Mouse (Mus musculus) kidney, embryonic 14.5 days (tissue): ENCODE measurements around the gene Med13l. TPM values are rescaled to one million over a fixed set of nuclear protein-coding genes. Genes with fewer than 3 reads are reported as not detected.

ENCODE experiments used
- ATAC-seq: fragments of 200-750 bp; cut with Nextera tagmentation; 2 replicates; pipeline ENCODE4 v1.8.0; 2017; ENCODE audit warnings: moderate number of reproducible peaks, mild to moderate bottlenecking, moderate TSS enrichment, moderate library complexity; ENCODE audit not compliant: low FRiP score, low TSS enrichment
- H3K27ac ChIP-seq: fragments of 300-500 bp; sonication (generic); 2 replicates; pipeline ENCODE4 v1.5.1; 2014; ENCODE audit warnings: low read depth, mild to moderate bottlenecking, low read length, moderate library complexity, mixed read lengths
- H3K27me3 ChIP-seq: fragments of 300-500 bp; sonication (generic); 2 replicates; pipeline ENCODE4 v1.6.1; 2014; ENCODE audit warnings: mild to moderate bottlenecking, low read length; ENCODE audit not compliant: control insufficient read depth, insufficient read depth
- H3K36me3 ChIP-seq: fragments of 300-500 bp; sonication (generic); 2 replicates; pipeline ENCODE4 v1.6.1; 2014; ENCODE audit warnings: low read length, mixed read lengths; ENCODE audit not compliant: control insufficient read depth, insufficient read depth
- H3K4me1 ChIP-seq: fragments of 300-500 bp; sonication (generic); 2 replicates; pipeline ENCODE4 v1.6.1; 2014; ENCODE audit warnings: low read length, mixed read lengths; ENCODE audit not compliant: control insufficient read depth, insufficient read depth
- H3K4me2 ChIP-seq: fragments of 300-500 bp; sonication (generic); replicated peaks from 2 replicates; pipeline ENCODE4 v1.6.1; 2014; ENCODE audit warnings: low read depth, mild to moderate bottlenecking, low read length
- H3K4me3 ChIP-seq: fragments of 300-500 bp; sonication (generic); 2 replicates; pipeline ENCODE4 v1.5.1; 2014; ENCODE audit warnings: mild to moderate bottlenecking, low read length
- H3K9ac ChIP-seq: fragments of 300-500 bp; sonication (generic); 2 replicates; pipeline ENCODE4 v1.6.1; 2014; ENCODE audit warnings: low read depth, mild to moderate bottlenecking, low read length, moderate library complexity
- H3K9me3 ChIP-seq: fragments of 300-500 bp; sonication (generic); 2 replicates; pipeline ENCODE4 v1.6.1; 2016; ENCODE audit warnings: low read length; ENCODE audit not compliant: control insufficient read depth
- WGBS: fragments of 180-500 bp; shearing (Covaris S2); extraction: QIAGEN DNeasy Blood & Tissue Kit; methylation state at CpG from one replicate; pipeline ENCODE4 v1.1.7; 2014; 5-methylcytosine and 5-hydroxymethylcytosine counted together
- polyA plus RNA-seq: library from polyadenylated mRNA; unstranded; fragments of >200 nt; fragmentation: Nextera tagmentation; extraction: Ambion mirVana; gene quantifications from 2 replicates; pipeline ENCODE4 v1.2.1, GENCODE M21; 2014

The Med13l gene
- polyA plus RNA-seq, 1 experiment from 2014 or later, result 12.1 TPM

- Histone ChIP-seq H3K27me3 (no peaks in the 10 kb centered on the region), H3K4me3 (no peak overlapping the region), H3K4me1 (peaks cover 14% of the 10 kb centered on the region; the same call in 1 of the 2 replicates), H3K4me2 (no peak overlapping the region), H3K36me3 (no peaks in the 10 kb centered on the region), H3K9ac (no peak overlapping the region), H3K27ac (no peak overlapping the region), H3K9me3 (no peaks in the 10 kb centered on the region)
- no peak for ATAC-seq
- WGBS, result 78% methylated on average over 14 of the region's 15 CpGs
Measured at GRCm38 (mm10) chr5:118688886-118689835, 128.7 kb downstream of the Med13l start.

- WGBS, result 83% methylated on average over 10 of the region's 10 CpGs
- Histone ChIP-seq H3K4me3 (no peak overlapping the region), H3K36me3 (no peaks in the 10 kb centered on the region), H3K4me1 (peaks cover 11% of the 10 kb centered on the region; the same call in 1 of the 2 replicates), H3K9ac (no peak overlapping the region), H3K4me2 (no peak overlapping the region), H3K27ac (no peak overlapping the region), H3K27me3 (no peaks in the 10 kb centered on the region), H3K9me3 (no peaks in the 10 kb centered on the region)
- ATAC-seq, result no peak
Measured at GRCm38 (mm10) chr5:118691025-118691709, 130.7 kb downstream of the Med13l start.

DNA sequence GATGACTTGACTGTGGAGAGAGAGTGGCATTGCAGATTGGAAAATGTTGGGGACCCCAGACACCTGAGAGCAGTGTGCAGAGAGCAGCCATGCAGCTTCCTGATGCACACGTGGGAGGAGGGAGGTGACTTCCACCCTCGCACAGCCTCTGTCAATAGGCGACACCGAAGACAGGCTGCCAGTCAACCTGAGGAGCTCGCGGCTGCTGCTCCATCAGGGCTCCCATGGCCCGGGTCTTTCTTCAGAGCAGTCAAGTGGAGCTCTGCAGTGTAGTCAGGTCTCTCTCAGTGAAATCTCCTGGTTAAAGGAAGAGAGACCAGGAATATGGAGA, 131.2 kb downstream of the Med13l start:
- H3K9ac ChIP-seq, result no peak overlapping the region
- no peaks in the 10 kb centered on the region for H3K9me3 ChIP-seq
- H3K27me3 ChIP-seq, result no peaks in the 10 kb centered on the region
- no peak overlapping the region for H3K27ac ChIP-seq
- peaks cover 10% of the 10 kb centered on the region; the same call in 1 of the 2 replicates for H3K4me1 ChIP-seq
- H3K4me2 ChIP-seq, result no peak overlapping the region
- no peak overlapping the region for H3K4me3 ChIP-seq
- no peak for ATAC-seq
- WGBS, result 35% methylated on average over 7 of the region's 7 CpGs
- H3K36me3 ChIP-seq, result no peaks in the 10 kb centered on the region

GRCm38 (mm10) chr5:118693996-118694395, 133.5 kb downstream of the Med13l start:
- no peak overlapping the region for H3K9ac ChIP-seq
- H3K4me3 ChIP-seq, result no peak overlapping the region
- no peaks in the 10 kb centered on the region for H3K36me3 ChIP-seq
- H3K27me3 ChIP-seq, result no peaks in the 10 kb centered on the region
- 0 out of 2 replicates have a peak, but pooled peaks cover 4% of the 10 kb centered on the region for H3K4me1 ChIP-seq
- no peak for ATAC-seq
- H3K27ac ChIP-seq, result no peak overlapping the region
- WGBS, result 80% methylated on average over 9 of the region's 9 CpGs
- no peak overlapping the region for H3K4me2 ChIP-seq
- H3K9me3 ChIP-seq, result no peaks in the 10 kb centered on the region

GRCm38 (mm10) chr5:118697073-118697472, 136.6 kb downstream of the Med13l start:
- Histone ChIP-seq H3K4me1 (no peaks in the 10 kb centered on the region), H3K4me2 (no peak overlapping the region), H3K9ac (no peak overlapping the region), H3K36me3 (no peaks in the 10 kb centered on the region), H3K27ac (no peak overlapping the region), H3K27me3 (no peaks in the 10 kb centered on the region), H3K4me3 (no peak overlapping the region), H3K9me3 (no peaks in the 10 kb centered on the region)
- no peak for ATAC-seq
- 77% methylated on average over 7 of the region's 7 CpGs for whole genome bisulfite sequencing

DNA sequence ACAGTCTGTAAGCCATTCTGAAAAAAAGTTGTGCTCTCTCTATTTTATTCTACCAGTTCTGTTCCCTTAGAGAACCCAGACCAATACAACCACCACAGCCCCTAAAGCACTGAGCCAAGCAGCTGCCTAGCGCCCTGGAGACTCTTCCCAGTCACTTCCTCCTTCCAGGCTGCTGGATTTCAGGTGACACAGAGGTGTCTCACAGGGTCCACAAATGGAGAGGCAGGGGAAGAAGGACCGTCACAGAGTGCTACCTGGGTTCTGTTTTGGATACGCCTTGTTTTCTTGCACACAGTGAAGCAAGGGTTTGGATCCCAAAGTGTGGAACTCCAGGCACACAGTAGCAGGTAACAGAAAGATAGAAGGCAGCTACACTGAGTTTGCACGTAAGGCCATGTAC, 140.5 kb downstream of the Med13l start:
- Histone ChIP-seq H3K4me1 (0 out of 2 replicates have a peak, but pooled peaks cover 8% of the 10 kb centered on the region), H3K9me3 (no peaks in the 10 kb centered on the region), H3K36me3 (no peaks in the 10 kb centered on the region), H3K4me3 (no peak overlapping the region), H3K9ac (no peak overlapping the region), H3K27me3 (no peaks in the 10 kb centered on the region), H3K4me2 (no peak overlapping the region), H3K27ac (no peak overlapping the region)
- WGBS, result 78% methylated on average over 4 of the region's 4 CpGs
- ATAC-seq, result no peak

- Histone ChIP-seq H3K27me3 (no peaks in the 10 kb centered on the region), H3K36me3 (no peaks in the 10 kb centered on the region), H3K4me3 (no peak overlapping the region), H3K4me2 (no peak overlapping the region), H3K9me3 (no peaks in the 10 kb centered on the region), H3K9ac (no peak overlapping the region), H3K4me1 (0 out of 2 replicates have a peak, but pooled peaks cover 8% of the 10 kb centered on the region), H3K27ac (no peak overlapping the region)
- no peak for ATAC-seq
- WGBS, result 37% methylated on average over 9 of the region's 9 CpGs
Measured at GRCm38 (mm10) chr5:118702674-118703073, 142.2 kb downstream of the Med13l start.

- no peak overlapping the region for H3K27ac ChIP-seq
- ATAC-seq, result no peak
- WGBS, result 87% methylated on average over 3 of the region's 3 CpGs
- H3K36me3 ChIP-seq, result no peaks in the 10 kb centered on the region
- H3K4me3 ChIP-seq, result no peak overlapping the region
- H3K27me3 ChIP-seq, result no peaks in the 10 kb centered on the region
- H3K9ac ChIP-seq, result no peak overlapping the region
- 0 out of 2 replicates have a peak, but pooled peaks cover 8% of the 10 kb centered on the region for H3K4me1 ChIP-seq
- H3K4me2 ChIP-seq, result no peak overlapping the region
- H3K9me3 ChIP-seq, result no peaks in the 10 kb centered on the region
Measured at GRCm38 (mm10) chr5:118704148-118704547, 143.7 kb downstream of the Med13l start.

DNA sequence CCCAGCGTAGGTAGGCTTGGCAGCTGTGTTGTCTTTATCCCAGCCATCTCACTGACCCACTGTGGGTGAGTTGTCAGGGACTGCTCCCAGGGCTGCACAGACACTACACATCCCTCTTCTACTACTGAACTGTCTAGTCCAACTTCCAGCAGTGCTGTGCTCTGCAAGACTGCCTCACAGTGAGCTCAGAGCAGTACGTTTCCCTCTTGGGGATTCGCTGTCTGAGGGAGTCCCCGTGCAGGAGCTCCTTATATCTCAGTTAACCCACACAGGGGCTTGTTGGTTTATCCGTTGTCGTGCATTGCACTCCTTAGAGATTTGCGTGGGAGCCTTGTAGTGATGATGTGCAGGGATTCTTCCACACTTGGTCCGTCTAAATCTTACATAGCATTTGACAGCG, 144.5 kb downstream of the Med13l start:
- no peaks in the 10 kb centered on the region for H3K27me3 ChIP-seq
- WGBS, result 86% methylated on average over 9 of the region's 9 CpGs
- no peak for ATAC-seq
- H3K4me3 ChIP-seq, result no peak overlapping the region
- no peaks in the 10 kb centered on the region for H3K36me3 ChIP-seq
- no peak overlapping the region for H3K27ac ChIP-seq
- 0 out of 2 replicates have a peak, but pooled peaks cover 8% of the 10 kb centered on the region for H3K4me1 ChIP-seq
- no peak overlapping the region for H3K4me2 ChIP-seq
- no peaks in the 10 kb centered on the region for H3K9me3 ChIP-seq
- H3K9ac ChIP-seq, result no peak overlapping the region
